Mouse (Mus musculus) liver, embryonic 15.5 days (tissue): ENCODE data around the gene Samd4b. TPM values are rescaled to one million over a fixed set of nuclear protein-coding genes. Genes with fewer than 3 reads are reported as not detected.

Source experiments
- ATAC-seq: fragments of 200-750 bp; cut with Nextera tagmentation; 2 replicates; pipeline ENCODE4 v1.8.0; 2017; ENCODE audit warnings: moderate number of reproducible peaks, mild to moderate bottlenecking, moderate library complexity; ENCODE audit not compliant: insufficient read depth
- H3K27ac ChIP-seq: fragments of 300-500 bp; sonication (generic); replicated peaks from 2 replicates; pipeline ENCODE4 v1.5.1; 2015; ENCODE audit warnings: mild to moderate bottlenecking, inconsistent platforms
- H3K27me3 ChIP-seq: fragments of 300-500 bp; sonication (generic); 2 replicates; pipeline ENCODE4 v1.6.1; 2015; ENCODE audit warnings: mild to moderate bottlenecking, inconsistent platforms
- H3K36me3 ChIP-seq: fragments of 300-500 bp; sonication (generic); replicated peaks from 2 replicates; pipeline ENCODE4 v1.6.1; 2015; ENCODE audit warnings: moderate library complexity, mild to moderate bottlenecking, inconsistent platforms
- H3K4me1 ChIP-seq: fragments of 300-500 bp; sonication (generic); replicated peaks from 2 replicates; pipeline ENCODE4 v1.6.1; 2015; ENCODE audit warnings: inconsistent platforms
- H3K4me2 ChIP-seq: fragments of 300-500 bp; sonication (generic); 2 replicates; pipeline ENCODE4 v1.6.1; 2015; ENCODE audit warnings: moderate library complexity, mild to moderate bottlenecking, inconsistent platforms
- H3K4me3 ChIP-seq: fragments of 300-500 bp; sonication (generic); replicated peaks from 2 replicates; pipeline ENCODE4 v1.5.1; 2015; ENCODE audit warnings: mild to moderate bottlenecking, inconsistent platforms
- H3K9ac ChIP-seq: fragments of 300-500 bp; sonication (generic); 2 replicates; pipeline ENCODE4 v1.6.1; 2015; ENCODE audit warnings: moderate library complexity, mild to moderate bottlenecking, inconsistent platforms
- H3K9me3 ChIP-seq: fragments of 300-500 bp; sonication (generic); replicated peaks from 2 replicates; pipeline ENCODE4 v1.6.1; 2016; ENCODE audit warnings: inconsistent platforms
- WGBS: fragments of 180-500 bp; shearing (Covaris S2); methylation state at CpG from one replicate; pipeline ENCODE4 v1.1.7; 2015; ENCODE audit warnings: mixed read lengths; ENCODE audit not compliant: insufficient replicate concordance; 5-methylcytosine and 5-hydroxymethylcytosine counted together
- polyA plus RNA-seq: library from polyadenylated mRNA; unstranded; fragments of >200 nt; fragmentation: Nextera tagmentation; extraction: Ambion mirVana; gene quantifications from 2 replicates; pipeline ENCODE4 v1.2.1, GENCODE M21; 2015

The Samd4b gene
- polyA plus RNA-seq, 1 experiment from 2014 or later: 5.6 TPM

GRCm38 (mm10) chr7:28560856-28561255 lies 37.1 kb downstream of the Samd4b start:
- no peaks in the 10 kb centered on the region for H3K27me3 ChIP-seq
- no peaks in the 10 kb centered on the region for H3K9me3 ChIP-seq
- no peak for ATAC-seq
- no peak overlapping the region for H3K27ac ChIP-seq
- no peak overlapping the region for H3K4me2 ChIP-seq
- H3K4me3 ChIP-seq: no peak overlapping the region
- 81% methylated on average over 10 of the region's 10 CpGs for WGBS
- peaks cover 76% of the 10 kb centered on the region for H3K36me3 ChIP-seq
- peaks cover 11% of the 10 kb centered on the region for H3K4me1 ChIP-seq
- H3K9ac ChIP-seq: no peak overlapping the region

- Histone ChIP-seq H3K9me3 (no peaks in the 10 kb centered on the region), H3K4me2 (no peak overlapping the region), H3K36me3 (peaks cover 52% of the 10 kb centered on the region), H3K4me3 (no peak overlapping the region), H3K27me3 (no peaks in the 10 kb centered on the region), H3K9ac (no peak overlapping the region), H3K27ac (no peak overlapping the region), H3K4me1 (peaks cover 11% of the 10 kb centered on the region)
- no peak for ATAC-seq
- 50% methylated on average over 4 of the region's 4 CpGs for WGBS
Observed at GRCm38 (mm10) chr7:28558486-28558885, 39.5 kb downstream of the Samd4b start.

GRCm38 (mm10) chr7:28557708-28558107 lies 40.2 kb downstream of the Samd4b start:
- H3K36me3 ChIP-seq: peaks cover 45% of the 10 kb centered on the region
- no peak overlapping the region for H3K4me2 ChIP-seq
- H3K27ac ChIP-seq: no peak overlapping the region
- 27% methylated on average over 6 of the region's 6 CpGs for WGBS
- H3K9me3 ChIP-seq: no peaks in the 10 kb centered on the region
- no peak overlapping the region for H3K4me3 ChIP-seq
- peaks cover 11% of the 10 kb centered on the region for H3K4me1 ChIP-seq
- no peak for ATAC-seq
- no peak overlapping the region for H3K9ac ChIP-seq
- no peaks in the 10 kb centered on the region for H3K27me3 ChIP-seq

- H3K36me3 ChIP-seq: peaks cover 38% of the 10 kb centered on the region
- peaks cover 11% of the 10 kb centered on the region for H3K4me1 ChIP-seq
- no peak overlapping the region for H3K9ac ChIP-seq
- no peaks in the 10 kb centered on the region for H3K27me3 ChIP-seq
- H3K4me3 ChIP-seq: no peak overlapping the region
- ATAC-seq: no peak
- no peak overlapping the region for H3K4me2 ChIP-seq
- H3K27ac ChIP-seq: no peak overlapping the region
- 56% methylated on average over 5 of the region's 5 CpGs for WGBS
- H3K9me3 ChIP-seq: no peaks in the 10 kb centered on the region
Observed at GRCm38 (mm10) chr7:28557069-28557468, 40.9 kb downstream of the Samd4b start.

GRCm38 (mm10) chr7:28555939-28556535 lies 41.9 kb downstream of the Samd4b start:
- Histone ChIP-seq H3K36me3 (peaks cover 31% of the 10 kb centered on the region), H3K4me1 (peaks cover 11% of the 10 kb centered on the region), H3K9ac (no peak overlapping the region), H3K27ac (no peak overlapping the region), H3K4me3 (no peak overlapping the region), H3K9me3 (no peaks in the 10 kb centered on the region), H3K4me2 (no peak overlapping the region), H3K27me3 (no peaks in the 10 kb centered on the region)
- ATAC-seq: no peak
- WGBS: 27% methylated on average over 5 of the region's 5 CpGs

GRCm38 (mm10) chr7:28553076-28553475 lies 44.9 kb downstream of the Samd4b start:
- no peak for ATAC-seq
- no peak overlapping the region for H3K9ac ChIP-seq
- 71% methylated on average over 6 of the region's 6 CpGs for WGBS
- no peak overlapping the region for H3K27ac ChIP-seq
- H3K4me3 ChIP-seq: no peak overlapping the region
- peaks cover 6% of the 10 kb centered on the region for H3K27me3 ChIP-seq
- no peaks in the 10 kb centered on the region for H3K9me3 ChIP-seq
- no peak overlapping the region for H3K4me2 ChIP-seq
- H3K36me3 ChIP-seq: 0 out of 2 replicates have a peak, but pooled peaks cover 4% of the 10 kb centered on the region
- H3K4me1 ChIP-seq: peaks cover 4% of the 10 kb centered on the region

- no peaks in the 10 kb centered on the region for H3K36me3 ChIP-seq
- H3K4me3 ChIP-seq: no peak overlapping the region
- peaks cover 61% of the 10 kb centered on the region for H3K27me3 ChIP-seq
- H3K4me1 ChIP-seq: peaks cover 17% of the 10 kb centered on the region; the same call in 1 of the 2 replicates
- H3K9ac ChIP-seq: no peak overlapping the region
- no peaks in the 10 kb centered on the region for H3K9me3 ChIP-seq
- whole genome bisulfite sequencing: 16% methylated on average over 7 of the region's 7 CpGs
- peak overlapping the region; percentile 38 for H3K4me2 ChIP-seq
- no peak overlapping the region for H3K27ac ChIP-seq
- no peak for ATAC-seq
Observed at GRCm38 (mm10) chr7:28547628-28548027, 50.3 kb downstream of the Samd4b start.

GRCm38 (mm10) chr7:28547154-28547553 lies 50.8 kb downstream of the Samd4b start, which contains the start of gene Nccrp1:
Gene Nccrp1, minus strand, starts transcription at chr7:28547254.
- 0 out of 2 replicates have a peak within 1 kb of the TSS, but pooled peaks have one; percentile 8 for H3K4me3 ChIP-seq
- no peaks in the 10 kb centered on the region for H3K9me3 ChIP-seq
- H3K9ac ChIP-seq: no peak within 1 kb of the TSS
- 5% methylated on average over 5 of the region's 5 CpGs for WGBS
- no peak within 1 kb of the TSS for H3K27ac ChIP-seq
- H3K27me3 ChIP-seq: peaks cover 61% of the 10 kb centered on the region
- H3K4me2 ChIP-seq: peak within 1 kb of the TSS; percentile 38
- H3K4me1 ChIP-seq: peaks cover 17% of the 10 kb centered on the region; the same call in 1 of the 2 replicates
- no peak for ATAC-seq
- H3K36me3 ChIP-seq: no peaks in the 10 kb centered on the region

- Histone ChIP-seq H3K27me3 (peaks cover 61% of the 10 kb centered on the region), H3K9me3 (no peaks in the 10 kb centered on the region), H3K4me1 (peaks cover 17% of the 10 kb centered on the region; the same call in 1 of the 2 replicates), H3K27ac (no peak overlapping the region), H3K9ac (no peak overlapping the region), H3K4me3 (0 out of 2 replicates have a peak overlapping the region, but pooled peaks have one; percentile 8), H3K36me3 (no peaks in the 10 kb centered on the region), H3K4me2 (peak overlapping the region; percentile 38)
- WGBS: 2% methylated on average over 22 of the region's 22 CpGs
- no peak for ATAC-seq
Observed at GRCm38 (mm10) chr7:28546649-28547048, 51.3 kb downstream of the Samd4b start.

- H3K9ac ChIP-seq: no peak overlapping the region
- no peaks in the 10 kb centered on the region for H3K36me3 ChIP-seq
- no peak overlapping the region for H3K4me3 ChIP-seq
- ATAC-seq: no peak
- H3K27me3 ChIP-seq: peaks cover 61% of the 10 kb centered on the region
- H3K4me2 ChIP-seq: no peak overlapping the region
- no peak overlapping the region for H3K27ac ChIP-seq
- no peaks in the 10 kb centered on the region for H3K9me3 ChIP-seq
- WGBS: 48% methylated on average over 7 of the region's 7 CpGs
- peaks cover 17% of the 10 kb centered on the region; the same call in 1 of the 2 replicates for H3K4me1 ChIP-seq
Observed at GRCm38 (mm10) chr7:28545891-28546210, 52.1 kb downstream of the Samd4b start.

- Histone ChIP-seq H3K4me3 (no peak overlapping the region), H3K27me3 (peaks cover 61% of the 10 kb centered on the region), H3K27ac (no peak overlapping the region), H3K4me2 (no peak overlapping the region), H3K4me1 (peaks cover 17% of the 10 kb centered on the region; the same call in 1 of the 2 replicates), H3K36me3 (no peaks in the 10 kb centered on the region), H3K9me3 (no peaks in the 10 kb centered on the region), H3K9ac (no peak overlapping the region)
- ATAC-seq: no peak
- WGBS: 23% methylated on average over 14 of the region's 14 CpGs
Observed at GRCm38 (mm10) chr7:28545048-28545890, 52.7 kb downstream of the Samd4b start.
